Mouse (Mus musculus) forebrain, embryonic 11.5 days (tissue): ENCODE measurements around the gene Nfkb1. TPM values are rescaled to one million over a fixed set of nuclear protein-coding genes. Genes with fewer than 3 reads are reported as not detected.
A peak's percentile ranks its signal among the peaks of the same experiment; 100 is the strongest.

Experiments used
- ATAC-seq: fragments of 200-750 bp; cut with Nextera tagmentation; replicated peaks from 2 replicates; pipeline ENCODE4 v1.8.0; 2017; ENCODE audit warnings: moderate TSS enrichment; ENCODE audit not compliant: low FRiP score
- DNase-seq: peaks from one replicate; pipeline ENCODE4 v3.0.0-alpha.2; 2017; ENCODE audit warnings: low spot score
- H3K27ac ChIP-seq: fragments of 300-500 bp; sonication (generic); 2 replicates; pipeline ENCODE4 v1.5.1; 2014; ENCODE audit warnings: low read depth, low read length
- H3K27me3 ChIP-seq: fragments of 300-500 bp; sonication (generic); 2 replicates; pipeline ENCODE4 v1.6.1; 2014; ENCODE audit warnings: mild to moderate bottlenecking, low read length, mixed read lengths; ENCODE audit not compliant: control insufficient read depth, insufficient read depth
- H3K36me3 ChIP-seq: fragments of 300-500 bp; sonication (generic); 2 replicates; pipeline ENCODE4 v1.6.1; 2014; ENCODE audit warnings: mild to moderate bottlenecking, low read length, moderate library complexity, mixed read lengths; ENCODE audit not compliant: control insufficient read depth, insufficient read depth
- H3K4me1 ChIP-seq: fragments of 300-500 bp; sonication (generic); replicated peaks from 2 replicates; pipeline ENCODE4 v1.6.1; 2014; ENCODE audit warnings: low read length, mixed read lengths; ENCODE audit not compliant: control insufficient read depth, insufficient read depth
- H3K4me2 ChIP-seq: fragments of 300-500 bp; sonication (generic); 2 replicates; pipeline ENCODE4 v1.6.1; 2014; ENCODE audit warnings: low read depth, mild to moderate bottlenecking, low read length, moderate library complexity, mixed read lengths; ENCODE audit not compliant: severe bottlenecking
- H3K4me3 ChIP-seq: fragments of 300-500 bp; sonication (generic); 2 replicates; pipeline ENCODE4 v1.5.1; 2014; ENCODE audit warnings: low read depth, low read length
- H3K9ac ChIP-seq: fragments of 300-500 bp; sonication (generic); 2 replicates; pipeline ENCODE4 v1.6.1; 2014; ENCODE audit warnings: low read length
- H3K9me3 ChIP-seq: fragments of 300-500 bp; sonication (generic); 2 replicates; pipeline ENCODE4 v1.6.1; 2016; ENCODE audit warnings: low read length, mixed read lengths; ENCODE audit not compliant: control insufficient read depth
- WGBS: fragments of 180-500 bp; shearing (Covaris S2); extraction: QIAGEN DNeasy Blood & Tissue Kit; methylation state at CpG from one replicate; pipeline ENCODE4 v1.1.7; 2014; 5-methylcytosine and 5-hydroxymethylcytosine counted together
- polyA plus RNA-seq: library from polyadenylated mRNA; unstranded; fragments of >200 nt; fragmentation: Nextera tagmentation; extraction: Ambion mirVana; gene quantifications from 2 replicates; pipeline ENCODE4 v1.2.1, GENCODE M21; 2014

Nfkb1 gene
- polyA plus RNA-seq, 1 experiment from 2014 or later = 14.5 TPM

DNA sequence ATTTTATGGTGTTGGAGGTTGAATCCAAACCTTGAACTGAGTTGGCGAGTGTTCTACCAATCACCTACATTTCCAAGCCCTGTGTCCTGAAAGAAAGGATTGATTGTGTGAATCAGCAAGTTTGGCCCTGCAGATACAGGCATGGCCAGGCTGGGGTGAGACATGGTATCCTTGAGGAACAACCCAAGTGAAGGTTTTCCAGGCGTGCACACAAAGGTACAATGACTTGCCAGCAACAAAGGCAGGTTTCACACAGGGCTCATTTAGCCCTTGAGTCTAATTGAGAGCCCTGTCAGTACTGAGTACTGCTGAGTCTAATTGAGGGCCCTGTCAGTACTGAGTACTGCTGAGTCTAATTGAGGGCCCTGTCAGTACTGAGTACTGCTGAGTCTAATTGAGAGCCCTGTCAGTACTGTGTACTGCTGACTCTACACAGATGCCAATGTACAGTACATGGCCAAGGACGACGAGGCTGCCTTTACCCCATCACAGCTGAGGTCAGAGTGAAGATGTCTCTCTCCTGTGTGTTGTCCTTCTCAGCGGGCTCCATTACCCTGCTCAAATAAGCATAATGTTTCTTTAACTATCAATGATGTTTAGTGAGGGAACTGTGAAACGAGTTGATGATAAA is 11.0 kb downstream of the Nfkb1 start:
- no peaks in the 10 kb centered on the region for H3K9me3 ChIP-seq
- no peak overlapping the region for H3K27ac ChIP-seq
- no peak overlapping the region for H3K4me2 ChIP-seq
- DNase-seq (no peak), ATAC-seq (peak; percentile 51)
- no peak overlapping the region for H3K9ac ChIP-seq
- 78% methylated on average over 6 of the region's 6 CpGs for WGBS
- H3K4me3 ChIP-seq = no peak overlapping the region
- no peaks in the 10 kb centered on the region for H3K36me3 ChIP-seq
- no peaks in the 10 kb centered on the region for H3K4me1 ChIP-seq
- H3K27me3 ChIP-seq = no peaks in the 10 kb centered on the region

- Histone ChIP-seq H3K9me3 (no peaks in the 10 kb centered on the region), H3K27ac (no peak overlapping the region), H3K9ac (no peak overlapping the region), H3K4me2 (no peak overlapping the region), H3K4me1 (no peaks in the 10 kb centered on the region), H3K4me3 (no peak overlapping the region), H3K36me3 (no peaks in the 10 kb centered on the region), H3K27me3 (no peaks in the 10 kb centered on the region)
- ATAC-seq (no peak), DNase-seq (no peak)
- 80% methylated on average over 5 of the region's 5 CpGs for WGBS
Measured at GRCm38 (mm10) chr3:135677064-135677463, 14.3 kb downstream of the Nfkb1 start.

DNA sequence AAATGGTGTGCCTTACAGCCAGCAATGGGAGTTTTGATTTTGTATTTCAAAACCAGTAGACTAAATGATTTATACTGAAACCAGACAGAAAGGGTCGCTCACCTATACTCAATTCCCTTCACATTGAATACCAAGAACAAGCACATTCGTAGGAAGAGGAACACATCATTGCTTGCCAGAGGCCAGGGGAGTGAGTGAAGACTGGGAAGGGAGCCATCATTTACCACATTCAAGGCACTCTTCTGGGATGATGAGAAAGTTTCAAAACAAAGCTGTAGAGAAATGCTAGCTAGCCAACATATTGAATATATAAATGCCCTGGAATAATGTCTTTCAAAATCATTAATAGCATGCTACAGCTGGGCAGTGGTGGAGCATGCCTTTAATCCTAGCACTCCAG is 15.0 kb downstream of the Nfkb1 start:
- ATAC-seq = no peak
- H3K36me3 ChIP-seq = no peaks in the 10 kb centered on the region
- H3K27ac ChIP-seq = no peak overlapping the region
- no peaks in the 10 kb centered on the region for H3K9me3 ChIP-seq
- H3K4me1 ChIP-seq = no peaks in the 10 kb centered on the region
- no peak for DNase-seq
- H3K4me2 ChIP-seq = no peak overlapping the region
- no peak overlapping the region for H3K9ac ChIP-seq
- WGBS = 89% methylated on average over 2 of the region's 2 CpGs
- H3K27me3 ChIP-seq = no peaks in the 10 kb centered on the region
- no peak overlapping the region for H3K4me3 ChIP-seq

GRCm38 (mm10) chr3:135675480-135675879 is 15.9 kb downstream of the Nfkb1 start:
- 76% methylated on average over 5 of the region's 5 CpGs for WGBS
- ATAC-seq = peak; percentile 23; the same call in 1 of the 2 replicates
- no peak overlapping the region for H3K4me2 ChIP-seq

GRCm38 (mm10) chr3:135674716-135675392 is 16.5 kb downstream of the Nfkb1 start:
- no peaks in the 10 kb centered on the region for H3K9me3 ChIP-seq
- H3K4me3 ChIP-seq = no peak overlapping the region
- no peak for DNase-seq
- no peak; the same call in 1 of the 2 replicates for ATAC-seq
- H3K27me3 ChIP-seq = no peaks in the 10 kb centered on the region
- no peak overlapping the region for H3K27ac ChIP-seq
- no peaks in the 10 kb centered on the region for H3K4me1 ChIP-seq
- H3K36me3 ChIP-seq = no peaks in the 10 kb centered on the region
- no peak overlapping the region for H3K4me2 ChIP-seq
- 66% methylated on average over 13 of the region's 13 CpGs for WGBS
- H3K9ac ChIP-seq = no peak overlapping the region

More at GRCm38 (mm10) chr3:135675480-135675879, 15.9 kb downstream of the Nfkb1 start:
- no peaks in the 10 kb centered on the region for H3K27me3 ChIP-seq
- no peak for DNase-seq
- no peak overlapping the region for H3K4me3 ChIP-seq
- no peaks in the 10 kb centered on the region for H3K9me3 ChIP-seq
- H3K4me1 ChIP-seq = no peaks in the 10 kb centered on the region
- H3K36me3 ChIP-seq = no peaks in the 10 kb centered on the region
- no peak overlapping the region for H3K9ac ChIP-seq
- no peak overlapping the region for H3K27ac ChIP-seq

- DNase-seq (no peak), ATAC-seq (no peak)
- no peak overlapping the region for H3K4me2 ChIP-seq
- 78% methylated on average over 7 of the region's 7 CpGs for WGBS
- no peak overlapping the region for H3K9ac ChIP-seq
- no peaks in the 10 kb centered on the region for H3K36me3 ChIP-seq
- H3K4me1 ChIP-seq = no peaks in the 10 kb centered on the region
- no peaks in the 10 kb centered on the region for H3K27me3 ChIP-seq
- no peak overlapping the region for H3K27ac ChIP-seq
- H3K9me3 ChIP-seq = no peaks in the 10 kb centered on the region
- H3K4me3 ChIP-seq = no peak overlapping the region
Measured at GRCm38 (mm10) chr3:135673695-135674094, 17.7 kb downstream of the Nfkb1 start.

DNA sequence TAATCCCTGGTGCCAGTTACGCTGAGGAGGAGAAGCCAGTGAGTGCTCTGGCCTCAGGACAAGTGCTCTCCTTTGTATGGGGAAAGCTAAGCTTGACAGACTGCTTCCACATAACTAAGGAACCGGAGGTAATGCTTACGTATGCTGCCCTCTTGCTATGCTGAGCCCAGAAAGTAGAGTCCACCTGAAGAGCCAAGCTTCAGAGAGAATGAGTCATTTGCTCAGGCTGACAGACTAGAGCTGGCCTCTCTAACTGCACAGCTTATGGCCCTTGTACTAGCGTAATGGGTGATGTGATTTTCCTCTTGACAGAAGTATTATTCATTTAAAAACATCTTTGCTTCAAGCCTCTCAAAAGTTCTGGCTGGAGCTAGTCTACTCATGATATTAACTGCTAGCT is 18.3 kb downstream of the Nfkb1 start:
- Histone ChIP-seq H3K9me3 (no peaks in the 10 kb centered on the region), H3K27me3 (no peaks in the 10 kb centered on the region), H3K4me3 (no peak overlapping the region), H3K9ac (no peak overlapping the region), H3K4me2 (no peak overlapping the region), H3K27ac (no peak overlapping the region), H3K4me1 (no peaks in the 10 kb centered on the region), H3K36me3 (no peaks in the 10 kb centered on the region)
- DNase-seq = no peak
- whole genome bisulfite sequencing = 87% methylated on average over 4 of the region's 4 CpGs
- no peak for ATAC-seq

DNA sequence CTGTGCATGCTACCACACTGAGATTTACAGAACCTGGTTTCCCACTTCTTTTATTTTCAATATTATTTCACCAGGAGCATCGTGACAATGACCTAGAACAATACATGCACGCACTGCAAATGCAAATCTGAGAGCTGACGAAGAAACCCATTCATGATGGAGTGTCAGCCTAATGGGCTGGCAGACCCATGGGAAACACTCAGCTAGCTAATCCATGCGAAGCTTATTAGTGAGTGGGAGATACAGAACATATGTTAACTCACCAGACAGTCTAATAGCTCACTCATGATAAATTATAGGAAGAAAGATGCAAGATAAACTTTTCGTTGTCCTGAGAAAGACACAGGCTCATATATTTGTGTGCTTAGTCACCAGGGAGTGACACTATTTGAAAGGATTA is 19.2 kb downstream of the Nfkb1 start:
- 77% methylated on average over 5 of the region's 5 CpGs for WGBS
- DNase-seq (no peak), ATAC-seq (no peak)
- no peak overlapping the region for H3K27ac ChIP-seq
- H3K36me3 ChIP-seq = no peaks in the 10 kb centered on the region
- no peak overlapping the region for H3K4me2 ChIP-seq
- H3K9ac ChIP-seq = no peak overlapping the region
- no peaks in the 10 kb centered on the region for H3K27me3 ChIP-seq
- no peaks in the 10 kb centered on the region for H3K9me3 ChIP-seq
- H3K4me1 ChIP-seq = no peaks in the 10 kb centered on the region
- H3K4me3 ChIP-seq = no peak overlapping the region

GRCm38 (mm10) chr3:135670869-135671268 is 20.5 kb downstream of the Nfkb1 start:
- 93% methylated on average over 4 of the region's 4 CpGs for WGBS
- no peaks in the 10 kb centered on the region for H3K9me3 ChIP-seq
- no peak overlapping the region for H3K4me3 ChIP-seq

More at GRCm38 (mm10) chr3:135670869-135671268, 20.5 kb downstream of the Nfkb1 start:
- ATAC-seq (no peak), DNase-seq (no peak)
- H3K27ac ChIP-seq = no peak overlapping the region
- H3K36me3 ChIP-seq = no peaks in the 10 kb centered on the region
- H3K9ac ChIP-seq = no peak overlapping the region
- H3K27me3 ChIP-seq = no peaks in the 10 kb centered on the region
- no peak overlapping the region for H3K4me2 ChIP-seq
- no peaks in the 10 kb centered on the region for H3K4me1 ChIP-seq
